Mouse (Mus musculus) heart, embryonic 11.5 days (tissue): Measurements from ENCODE around the gene Mpped1. TPM values are rescaled to one million over a fixed set of nuclear protein-coding genes. Genes with fewer than 3 reads are reported as not detected.

Experiments used
- ATAC-seq: fragments of 200-750 bp; cut with Nextera tagmentation; replicated peaks from 2 replicates; pipeline ENCODE4 v1.8.0; 2017; ENCODE audit warnings: moderate library complexity; ENCODE audit not compliant: insufficient number of reproducible peaks, low FRiP score, low TSS enrichment
- H3K27ac ChIP-seq: fragments of 300-500 bp; sonication (generic); 2 replicates; pipeline ENCODE4 v1.5.1; 2014; ENCODE audit warnings: mild to moderate bottlenecking, low read depth, low read length
- H3K27me3 ChIP-seq: fragments of 300-500 bp; sonication (generic); 2 replicates; pipeline ENCODE4 v1.6.1; 2014; ENCODE audit warnings: mild to moderate bottlenecking, low read length, mixed read lengths; ENCODE audit not compliant: control insufficient read depth, insufficient read depth
- H3K36me3 ChIP-seq: fragments of 300-500 bp; sonication (generic); 2 replicates; pipeline ENCODE4 v1.6.1; 2014; ENCODE audit warnings: mild to moderate bottlenecking, low read length, moderate library complexity, mixed read lengths; ENCODE audit not compliant: control insufficient read depth, insufficient read depth
- H3K4me1 ChIP-seq: fragments of 300-500 bp; sonication (generic); 2 replicates; pipeline ENCODE4 v1.6.1; 2014; ENCODE audit warnings: low read length; ENCODE audit not compliant: control insufficient read depth, insufficient read depth
- H3K4me2 ChIP-seq: fragments of 300-500 bp; sonication (generic); 2 replicates; pipeline ENCODE4 v1.6.1; 2014; ENCODE audit warnings: mild to moderate bottlenecking, moderate library complexity
- H3K4me3 ChIP-seq: fragments of 300-500 bp; sonication (generic); 2 replicates; pipeline ENCODE4 v1.5.1; 2014; ENCODE audit warnings: low read depth, low read length
- H3K9ac ChIP-seq: fragments of 300-500 bp; sonication (generic); 2 replicates; pipeline ENCODE4 v1.6.1; 2014; ENCODE audit warnings: mild to moderate bottlenecking, low read depth, low read length, moderate library complexity
- H3K9me3 ChIP-seq: fragments of 300-500 bp; sonication (generic); replicated peaks from 2 replicates; pipeline ENCODE4 v1.6.1; 2016; ENCODE audit warnings: low read length; ENCODE audit not compliant: control insufficient read depth
- WGBS: fragments of 180-500 bp; shearing (Covaris S2); extraction: QIAGEN DNeasy Blood & Tissue Kit; methylation state at CpG from one replicate; pipeline ENCODE4 v1.1.7; 2014; ENCODE audit not compliant: insufficient replicate concordance; 5-methylcytosine and 5-hydroxymethylcytosine counted together
- polyA plus RNA-seq: library from polyadenylated mRNA; unstranded; fragments of >200 nt; fragmentation: Nextera tagmentation; extraction: Ambion mirVana; gene quantifications from 2 replicates; pipeline ENCODE4 v1.2.1, GENCODE M21; 2014

The Mpped1 gene
- polyA plus RNA-seq, 1 experiment from 2014 or later, result 0.27 TPM

- H3K9me3 ChIP-seq, result no peaks in the 10 kb centered on the region
- 68% methylated on average over 5 of the region's 5 CpGs for WGBS
- H3K4me2 ChIP-seq, result no peak overlapping the region
- no peak for ATAC-seq
- no peaks in the 10 kb centered on the region for H3K4me1 ChIP-seq
- H3K4me3 ChIP-seq, result no peak overlapping the region
- no peak overlapping the region for H3K27ac ChIP-seq
- H3K27me3 ChIP-seq, result no peaks in the 10 kb centered on the region; the same call in 1 of the 2 replicates
- H3K36me3 ChIP-seq, result no peaks in the 10 kb centered on the region
- H3K9ac ChIP-seq, result no peak overlapping the region
Observed at GRCm38 (mm10) chr15:83801011-83801410, 21.7 kb downstream of the Mpped1 start.

GRCm38 (mm10) chr15:83814106-83814505 is 34.8 kb downstream of the Mpped1 start:
- Histone ChIP-seq H3K4me2 (no peak overlapping the region), H3K9me3 (no peaks in the 10 kb centered on the region; the same call in 1 of the 2 replicates), H3K27me3 (no peaks in the 10 kb centered on the region), H3K36me3 (no peaks in the 10 kb centered on the region), H3K4me3 (no peak overlapping the region), H3K27ac (no peak overlapping the region), H3K9ac (no peak overlapping the region), H3K4me1 (no peaks in the 10 kb centered on the region)
- no peak for ATAC-seq
- WGBS, result 45% methylated on average over 6 of the region's 6 CpGs

GRCm38 (mm10) chr15:83828011-83828410 is 48.7 kb downstream of the Mpped1 start:
- Histone ChIP-seq H3K4me2 (no peak overlapping the region), H3K27me3 (no peaks in the 10 kb centered on the region), H3K9ac (no peak overlapping the region), H3K4me3 (no peak overlapping the region), H3K27ac (no peak overlapping the region), H3K4me1 (no peaks in the 10 kb centered on the region), H3K9me3 (no peaks in the 10 kb centered on the region), H3K36me3 (no peaks in the 10 kb centered on the region)
- WGBS, result 76% methylated on average over 8 of the region's 8 CpGs
- ATAC-seq, result no peak

DNA sequence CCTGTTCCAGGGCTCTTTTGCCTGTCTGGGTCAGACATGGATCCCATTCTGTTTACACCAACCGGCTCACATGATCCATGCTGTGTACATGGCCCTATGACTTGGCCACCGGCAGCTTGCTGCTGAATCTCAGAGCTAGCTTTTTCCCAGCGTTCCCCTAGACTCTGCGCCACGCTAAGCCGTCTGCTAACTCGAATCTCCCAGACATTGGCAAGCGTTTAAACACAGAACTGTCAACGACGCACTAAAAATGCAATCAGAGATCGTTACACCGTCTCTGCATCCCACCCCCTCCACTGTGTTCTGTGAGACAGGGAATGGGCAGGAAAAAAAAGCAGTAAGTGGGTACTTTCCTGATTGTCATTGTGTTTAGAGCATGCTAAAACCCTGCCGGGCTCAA is 50.0 kb downstream of the Mpped1 start:
- no peak overlapping the region for H3K4me3 ChIP-seq
- no peak overlapping the region for H3K4me2 ChIP-seq
- H3K36me3 ChIP-seq, result no peaks in the 10 kb centered on the region
- H3K27ac ChIP-seq, result no peak overlapping the region
- H3K27me3 ChIP-seq, result no peaks in the 10 kb centered on the region
- no peaks in the 10 kb centered on the region for H3K9me3 ChIP-seq
- H3K9ac ChIP-seq, result no peak overlapping the region
- no peaks in the 10 kb centered on the region for H3K4me1 ChIP-seq
- no peak for ATAC-seq
- 82% methylated on average over 13 of the region's 13 CpGs for WGBS

GRCm38 (mm10) chr15:83832265-83832664 is 53.0 kb downstream of the Mpped1 start:
- Histone ChIP-seq H3K36me3 (no peaks in the 10 kb centered on the region), H3K4me1 (no peaks in the 10 kb centered on the region), H3K4me3 (no peak overlapping the region), H3K27ac (no peak overlapping the region), H3K4me2 (no peak overlapping the region), H3K9ac (no peak overlapping the region), H3K27me3 (no peaks in the 10 kb centered on the region), H3K9me3 (no peaks in the 10 kb centered on the region)
- 55% methylated on average over 6 of the region's 6 CpGs for WGBS
- no peak for ATAC-seq

DNA sequence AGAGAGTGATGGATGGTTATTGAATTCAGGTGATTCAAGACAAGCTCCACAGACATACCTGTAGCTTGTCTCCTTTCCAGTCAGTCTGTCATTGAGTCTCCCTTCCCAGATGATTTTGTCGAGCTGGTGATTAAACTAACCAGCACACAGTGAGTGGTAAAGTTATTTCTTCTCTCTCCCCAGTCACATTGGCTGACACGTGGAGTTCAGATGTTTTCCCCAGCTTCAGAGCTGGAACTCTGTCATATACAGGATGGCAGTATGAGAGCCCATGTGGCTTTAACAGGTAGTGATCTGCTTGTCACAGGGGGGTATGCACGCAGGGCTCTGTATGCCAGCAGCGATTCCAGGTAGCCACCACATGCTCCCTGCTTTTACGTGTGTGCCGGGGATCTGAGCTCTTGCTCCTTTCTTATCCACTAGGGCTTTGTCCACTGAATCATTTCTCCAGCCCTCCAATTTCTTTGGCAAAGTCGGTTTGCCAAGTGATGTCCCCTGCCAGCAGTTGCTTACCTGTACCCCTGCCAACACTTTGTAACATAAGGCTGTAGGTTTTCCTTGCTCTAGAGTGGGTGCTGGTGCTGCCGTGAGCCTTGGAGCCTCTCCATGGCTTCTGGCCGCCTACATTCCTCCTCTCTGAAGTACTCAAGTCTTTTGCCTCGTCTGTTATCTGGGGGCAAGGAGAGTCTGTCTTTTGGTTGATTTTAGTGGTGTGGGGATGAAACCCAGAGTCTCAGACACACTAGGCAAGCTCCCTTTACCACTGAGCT is 61.9 kb downstream of the Mpped1 start:
- H3K36me3 ChIP-seq, result no peaks in the 10 kb centered on the region
- H3K27me3 ChIP-seq, result peaks cover 19% of the 10 kb centered on the region
- no peak overlapping the region for H3K4me3 ChIP-seq
- H3K4me1 ChIP-seq, result no peaks in the 10 kb centered on the region
- no peak overlapping the region for H3K4me2 ChIP-seq
- no peak overlapping the region for H3K27ac ChIP-seq
- ATAC-seq, result no peak
- H3K9me3 ChIP-seq, result no peaks in the 10 kb centered on the region
- WGBS, result 59% methylated on average over 10 of the region's 10 CpGs
- H3K9ac ChIP-seq, result no peak overlapping the region

- WGBS, result 78% methylated on average over 12 of the region's 12 CpGs
- ATAC-seq, result no peak
Observed at GRCm38 (mm10) chr15:83842419-83842818, 63.2 kb downstream of the Mpped1 start.

GRCm38 (mm10) chr15:83842915-83843789 is 63.9 kb downstream of the Mpped1 start:
- Histone ChIP-seq H3K36me3 (no peaks in the 10 kb centered on the region), H3K4me2 (no peak overlapping the region), H3K27ac (no peak overlapping the region), H3K4me3 (no peak overlapping the region), H3K4me1 (no peaks in the 10 kb centered on the region), H3K27me3 (peaks cover 19% of the 10 kb centered on the region), H3K9ac (no peak overlapping the region), H3K9me3 (no peaks in the 10 kb centered on the region)
- WGBS, result 42% methylated on average over 22 of the region's 22 CpGs
- no peak for ATAC-seq

More at GRCm38 (mm10) chr15:83842419-83842818, 63.2 kb downstream of the Mpped1 start:
- Histone ChIP-seq H3K27me3 (peaks cover 19% of the 10 kb centered on the region), H3K9me3 (no peaks in the 10 kb centered on the region), H3K36me3 (no peaks in the 10 kb centered on the region), H3K9ac (no peak overlapping the region), H3K4me3 (no peak overlapping the region), H3K4me1 (no peaks in the 10 kb centered on the region), H3K4me2 (no peak overlapping the region), H3K27ac (no peak overlapping the region)
